ENCODE assay signal across 24 mouse cellular contexts in genomic region chr15:22791791-22792190, GRCm38 (mm10).
A peak's percentile ranks its signal among the peaks of the same experiment; 100 is the strongest.
DNase-seq lines count a peak whose midpoint lies in the region; ATAC-seq and TF ChIP-seq lines count a peak whose summit lies in the region.
"Had no signal": no experiment of that assay in that cellular context is flagged by ENCODE, and none has a peak within 500 bp of the region (broad histone marks: within the 10 kb centered on the region; RNA-seq: fewer than 3 reads in every experiment).

No protein-coding gene starts in this region.

- DNase-seq in kidney, adult 2 months = peak; percentile 27
- DNase-seq in kidney, postnatal 4 days = no peak
- DNase-seq in kidney, adult 9 months = peak; percentile 24
- peak; percentile 96 for DNase-seq in liver, adult 2 months (ENCODE audit: extremely low read depth, low read depth, low spot score)
- DNase-seq in liver = no peak
- DNase-seq: adrenal gland, adult 8-10 months; adrenal gland, postnatal 14 days; adrenal gland, postnatal 36 days; B cell, adult 2 months; cerebellum, adult 11-12 months; cerebellum, adult 2 months; cerebellum, adult 9-10 months; cerebellum, postnatal 10 days; cerebellum, postnatal 25 days had no signal

- WGBS in kidney, adult 2 months = 51% methylated on average over 3 of the region's 3 CpGs
- WGBS in kidney, embryonic 14.5 days = 87% methylated on average over 3 of the region's 3 CpGs
- 65% methylated on average over 3 of the region's 3 CpGs for WGBS in liver, adult 2 months

- no peaks in the 10 kb centered on the region; the same call in 1 of the 2 replicates for H3K4me1 ChIP-seq in kidney, adult 2 months (ENCODE audit: control insufficient read depth, insufficient read depth, low read length)
- no peaks in the 10 kb centered on the region for H3K4me1 ChIP-seq in kidney, embryonic 14.5 days (ENCODE audit: control insufficient read depth, insufficient read depth, low read length)
- H3K4me1 ChIP-seq in liver, adult 2 months (ENCODE audit: control insufficient read depth, insufficient read depth, low read length) = peaks cover 2% of the 10 kb centered on the region; the same call in 1 of the 2 replicates
- H3K4me1 ChIP-seq: embryonic facial prominence, embryonic 10.5 days; embryonic facial prominence, embryonic 12.5 days; forebrain, embryonic 13.5 days; forebrain, embryonic 15.5 days had no signal

- no peak for TF ChIP-seq POLR2A in kidney, adult 2 months (IDR thresholded peaks at IDR 0.05; ENCODE audit: low read depth, low read length)
- TF ChIP-seq POLR2A in liver, adult 2 months (IDR thresholded peaks at IDR 0.05; ENCODE audit: extremely low read depth, insufficient read depth, low read length) = no peak

- no peaks in the 10 kb centered on the region for H3K79me2 ChIP-seq in liver, adult 2 months (ENCODE audit: control insufficient read depth, insufficient read depth, low read length)

- ATAC-seq in kidney, embryonic 14.5 days (ENCODE audit: low FRiP score, low TSS enrichment) = no peak
- ATAC-seq: activated CD4-positive, CD25-positive, alpha-beta regulatory T cell, adult 4 months; CD4-positive, CD25-positive, alpha-beta regulatory T cell, adult 4 months; forebrain, embryonic 13.5 days; forebrain, embryonic 15.5 days; Patski had no signal

- no peak overlapping the region for H3K4me3 ChIP-seq in kidney, adult 2 months (ENCODE audit: insufficient read depth, low read depth, low read length)
- no peak overlapping the region for H3K4me3 ChIP-seq in kidney, embryonic 14.5 days (ENCODE audit: low read length)
- no peak overlapping the region for H3K4me3 ChIP-seq in liver, adult 2 months (ENCODE audit: insufficient read depth, low read depth, low read length)
- H3K4me3 ChIP-seq: embryonic facial prominence, embryonic 10.5 days; embryonic facial prominence, embryonic 12.5 days; forebrain, embryonic 13.5 days; forebrain, embryonic 15.5 days had no signal

- H3K36me3 ChIP-seq in kidney, adult 2 months (ENCODE audit: control insufficient read depth, insufficient read depth, low read length) = no peaks in the 10 kb centered on the region
- H3K36me3 ChIP-seq in kidney, embryonic 14.5 days (ENCODE audit: control insufficient read depth, insufficient read depth, low read length) = no peaks in the 10 kb centered on the region
- H3K36me3 ChIP-seq in liver, adult 2 months (ENCODE audit: control insufficient read depth, insufficient read depth, low read length) = no peaks in the 10 kb centered on the region
- H3K36me3 ChIP-seq: embryonic facial prominence, embryonic 10.5 days; embryonic facial prominence, embryonic 12.5 days; forebrain, embryonic 15.5 days; G1E had no signal

- H3K27ac ChIP-seq in kidney, adult 2 months (ENCODE audit: insufficient read depth, low read depth, low read length) = peak overlapping the region; percentile 80
- no peak overlapping the region for H3K27ac ChIP-seq in kidney, embryonic 14.5 days (ENCODE audit: low read depth, low read length)
- peak overlapping the region; percentile 39 for H3K27ac ChIP-seq in liver, adult 2 months (replicated peaks; ENCODE audit: insufficient read depth, low read depth, low read length)
- H3K27ac ChIP-seq: embryonic facial prominence, embryonic 10.5 days; embryonic facial prominence, embryonic 12.5 days; forebrain, embryonic 13.5 days; forebrain, embryonic 15.5 days had no signal

- no peak overlapping the region for H3K9ac ChIP-seq in kidney, embryonic 14.5 days (ENCODE audit: low read depth, low read length)
- H3K9ac ChIP-seq in liver, adult 2 months (ENCODE audit: low read depth, low read length) = no peak overlapping the region
- H3K9ac ChIP-seq: embryonic facial prominence, embryonic 12.5 days; forebrain, embryonic 13.5 days; forebrain, embryonic 15.5 days had no signal

- H3K9me3 ChIP-seq in kidney, embryonic 14.5 days (ENCODE audit: control insufficient read depth, low read length) = no peaks in the 10 kb centered on the region
- H3K9me3 ChIP-seq: embryonic facial prominence, embryonic 10.5 days; embryonic facial prominence, embryonic 12.5 days; forebrain, embryonic 13.5 days; forebrain, embryonic 15.5 days; G1E had no signal

- TF ChIP-seq CTCF in kidney, adult 2 months (conservative IDR thresholded peaks at IDR 0.05; ENCODE audit: insufficient read depth, insufficient read length, low read depth, low read length) = no peak
- TF ChIP-seq CTCF in liver, adult 2 months (IDR thresholded peaks at IDR 0.05; ENCODE audit: low read depth, low read length) = no peak

- no peak overlapping the region for H3K4me2 ChIP-seq in kidney, embryonic 14.5 days (replicated peaks; ENCODE audit: low read depth, low read length)
- H3K4me2 ChIP-seq: embryonic facial prominence, embryonic 12.5 days; forebrain, embryonic 13.5 days; forebrain, embryonic 15.5 days had no signal

- H3K27me3 ChIP-seq in kidney, adult 2 months (replicated peaks; ENCODE audit: control insufficient read depth, insufficient read depth, low read length) = no peaks in the 10 kb centered on the region
- no peaks in the 10 kb centered on the region for H3K27me3 ChIP-seq in kidney, embryonic 14.5 days (ENCODE audit: control insufficient read depth, insufficient read depth, low read length)
- no peaks in the 10 kb centered on the region for H3K27me3 ChIP-seq in liver, adult 2 months (ENCODE audit: control insufficient read depth, insufficient read depth, low read length)
- H3K27me3 ChIP-seq: CH12.LX; embryonic facial prominence, embryonic 12.5 days; forebrain, embryonic 13.5 days; forebrain, embryonic 15.5 days; Patski had no signal

Comparison
In these comparisons a context has a peak if more than half of its experiments do, and no peak if none do; other contexts are left out.
1. DNase-seq: peak in kidney, adult 2 months (single experiment), kidney, adult 9 months (single experiment) and liver, adult 2 months (single experiment); none in kidney, postnatal 4 days (0 of 2) and liver (single experiment).